Mouse (Mus musculus): Measurements from ENCODE around the gene Atp2c2. TPM values are rescaled to one million over a fixed set of nuclear protein-coding genes. Genes with fewer than 3 reads are reported as not detected.
A peak's percentile ranks its signal among the peaks of the same experiment; 100 is the strongest.

Atp2c2 gene
- total RNA-seq, 1 experiment from 2014 or later: not detected

DNA sequence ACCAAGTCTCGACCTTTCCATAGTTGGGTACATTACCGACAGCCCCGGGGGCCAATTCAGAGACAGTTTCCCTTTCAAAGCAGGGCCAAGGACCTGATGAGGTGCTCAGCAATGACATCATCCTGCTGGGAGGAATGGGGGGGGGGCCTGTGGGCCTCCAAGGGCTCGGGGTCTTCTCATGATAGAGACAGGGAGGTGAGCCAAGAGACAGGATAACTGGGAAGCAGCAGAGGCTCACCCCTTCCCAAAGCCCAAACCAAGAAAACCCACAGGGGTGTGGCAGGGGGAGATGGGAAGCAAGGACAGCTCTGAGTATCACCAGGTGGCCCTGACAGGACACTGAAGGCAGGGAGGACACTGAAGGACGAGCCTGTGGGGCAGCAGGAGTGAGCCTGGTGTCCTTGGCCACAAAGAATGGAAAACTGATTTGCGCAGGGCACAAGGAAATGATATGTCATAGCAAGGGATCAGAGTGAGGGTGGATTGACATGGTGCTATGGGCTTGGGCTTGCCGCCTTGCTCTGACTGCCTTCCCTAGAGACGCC is 28.6 kb downstream of the Atp2c2 start:
- no peak for ATAC-seq (replicated peaks in 1 of 2; ENCODE audit: insufficient read depth in 1 of 2, low FRiP score in 2 of 2, low TSS enrichment in 1 of 2, low read depth in 1 of 2, poor library complexity in 2 of 2, severe bottlenecking in 2 of 2)

DNA sequence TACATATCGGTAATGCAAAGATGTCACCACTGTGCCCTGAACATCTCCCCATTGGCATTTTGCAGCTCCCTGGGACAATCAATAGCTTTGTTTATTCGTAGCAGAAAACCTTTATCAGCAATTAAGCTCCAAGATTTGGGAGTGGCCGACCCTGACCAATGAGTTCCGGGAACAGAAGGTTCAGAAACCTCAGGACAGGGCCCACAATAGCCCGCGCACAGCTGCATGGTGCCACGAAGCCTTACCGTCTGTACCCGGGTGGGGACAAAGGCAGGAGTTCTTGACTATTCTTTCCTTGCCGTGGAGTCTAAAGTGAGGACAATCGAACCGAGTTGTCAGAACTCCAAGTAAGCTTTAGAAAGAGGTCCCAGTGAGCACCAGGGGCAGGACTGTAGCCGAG is 32.3 kb downstream of the Atp2c2 start:
- no peak for ATAC-seq (replicated peaks in 1 of 2; ENCODE audit: insufficient read depth in 1 of 2, low FRiP score in 2 of 2, low TSS enrichment in 1 of 2, low read depth in 1 of 2, poor library complexity in 2 of 2, severe bottlenecking in 2 of 2)

DNA sequence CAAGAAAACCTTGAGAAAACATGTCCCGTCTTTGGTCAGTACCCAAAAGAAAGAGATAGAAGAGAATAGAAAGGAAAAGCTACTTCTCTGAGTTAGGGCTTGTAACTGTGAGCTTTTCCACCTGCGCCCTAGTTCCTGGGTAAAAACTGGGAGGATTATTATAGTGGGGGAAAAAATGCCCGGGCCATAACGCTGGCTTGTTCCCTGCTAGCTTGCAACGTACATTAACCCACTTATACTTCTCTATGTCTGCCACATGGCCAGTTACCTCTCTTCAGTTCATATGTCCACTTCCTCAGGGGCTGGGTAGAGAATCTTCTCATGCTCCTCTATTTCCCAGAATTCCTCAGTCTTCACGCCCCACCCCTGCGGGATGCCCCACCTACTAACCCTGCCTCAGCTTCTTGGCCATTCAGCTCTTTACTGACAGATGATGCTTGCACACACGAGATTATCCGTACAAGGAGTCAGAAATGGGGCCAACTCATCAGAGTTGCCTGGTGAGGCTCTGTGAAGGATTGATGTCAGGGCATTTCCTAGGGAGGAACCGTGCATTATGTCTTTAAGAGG is 36.6 kb downstream of the Atp2c2 start:
- ATAC-seq (replicated peaks in 1 of 2; ENCODE audit: insufficient read depth in 1 of 2, low FRiP score in 2 of 2, low TSS enrichment in 1 of 2, low read depth in 1 of 2, poor library complexity in 2 of 2, severe bottlenecking in 2 of 2): no peak

DNA sequence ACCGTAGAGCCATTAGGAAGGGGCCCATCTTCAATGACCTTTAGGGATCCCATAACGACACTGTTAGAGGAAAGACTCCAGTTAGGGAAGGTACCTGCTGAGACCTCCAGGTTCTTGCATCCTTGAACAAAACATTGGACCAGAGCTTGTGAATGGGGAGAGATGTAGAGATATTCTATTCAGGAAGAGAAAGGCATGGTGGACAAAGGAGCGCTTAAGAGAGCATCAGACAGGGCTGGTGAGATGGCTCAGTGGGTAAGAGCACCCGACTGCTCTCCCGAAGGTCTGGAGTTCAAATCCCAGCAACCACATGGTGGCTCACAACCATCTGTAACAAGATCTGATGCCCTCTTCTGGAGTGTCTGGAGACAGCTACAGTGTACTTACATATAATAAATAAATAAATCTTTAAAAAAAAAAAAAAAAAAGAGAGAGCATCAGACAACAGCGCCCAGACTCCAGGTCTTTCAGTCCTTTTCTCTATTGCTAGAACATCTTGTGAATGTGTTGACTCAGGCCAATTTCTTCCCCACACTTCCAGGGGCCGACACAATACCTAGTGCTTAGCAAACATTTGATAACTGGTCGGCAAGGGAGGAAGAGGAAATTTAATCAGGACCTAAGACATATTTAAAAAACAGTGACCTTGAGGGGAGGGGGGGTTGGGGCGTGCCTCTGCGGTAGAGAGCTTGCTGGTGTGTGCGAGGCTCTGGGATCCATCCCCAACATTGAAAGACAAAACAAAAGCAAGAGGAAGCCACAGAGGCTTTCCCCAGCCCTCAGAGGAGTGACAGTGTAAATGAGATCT is 37.5 kb downstream of the Atp2c2 start:
- ATAC-seq (replicated peaks in 1 of 2; ENCODE audit: insufficient read depth in 1 of 2, low FRiP score in 2 of 2, low TSS enrichment in 1 of 2, low read depth in 1 of 2, poor library complexity in 2 of 2, severe bottlenecking in 2 of 2): no peak

DNA sequence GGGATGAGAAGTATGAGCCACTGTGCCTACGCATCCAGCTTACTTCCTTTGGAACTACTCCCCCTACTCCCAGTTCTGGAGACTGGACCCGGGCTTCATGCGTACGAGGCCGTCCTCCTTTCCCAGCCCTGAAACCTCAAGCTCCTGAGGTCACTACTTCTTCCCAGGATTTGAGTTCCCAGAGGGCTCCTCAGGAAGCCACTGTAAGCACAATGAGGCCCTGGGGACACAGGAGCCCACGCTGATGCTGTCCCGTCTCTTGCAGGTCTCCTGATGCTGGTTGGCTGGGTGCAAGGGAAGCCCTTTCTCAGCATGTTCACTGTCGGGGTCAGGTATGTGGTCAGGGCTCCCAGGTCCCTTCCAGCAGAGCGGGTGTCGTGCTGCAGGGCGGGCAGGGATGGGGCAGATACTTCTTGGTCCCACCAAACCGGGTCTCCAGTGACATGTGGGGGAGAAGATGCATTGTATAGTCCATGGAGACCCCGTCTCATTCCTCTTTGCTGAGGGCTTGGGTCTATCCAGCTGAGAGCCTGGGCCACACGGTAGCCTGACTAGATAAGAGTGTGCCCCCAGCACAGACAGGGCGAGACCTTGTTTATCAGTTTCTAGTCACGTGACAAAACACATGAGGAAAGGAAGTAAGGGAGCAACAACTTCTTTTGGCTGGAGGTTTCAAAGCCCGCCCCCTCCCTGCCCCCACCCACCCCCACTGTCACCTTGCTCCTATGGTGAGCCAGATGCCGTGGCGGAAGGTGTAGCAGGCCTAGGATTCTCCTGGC is 38.5 kb downstream of the Atp2c2 start:
- ATAC-seq (replicated peaks in 1 of 2; ENCODE audit: insufficient read depth in 1 of 2, low FRiP score in 2 of 2, low TSS enrichment in 1 of 2, low read depth in 1 of 2, poor library complexity in 2 of 2, severe bottlenecking in 2 of 2): no peak

DNA sequence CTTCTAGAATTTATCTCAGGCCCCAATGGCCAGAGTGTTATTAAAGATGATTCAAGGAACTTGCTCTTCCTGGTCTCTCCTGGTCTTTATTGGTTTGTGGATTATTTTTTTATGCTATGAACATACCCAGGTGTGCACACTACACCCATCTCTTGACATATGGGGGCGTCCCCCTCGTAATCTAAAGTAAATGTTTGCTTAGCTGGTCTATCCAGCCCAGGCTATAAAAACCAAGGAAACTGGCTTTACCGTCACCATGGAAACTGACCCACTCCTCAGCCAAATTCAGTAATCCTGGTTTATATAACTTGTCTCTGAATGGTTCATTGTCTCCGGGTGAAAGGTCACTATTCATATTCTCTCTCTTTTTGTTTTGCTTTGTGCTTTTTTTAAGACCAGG is 40.8 kb downstream of the Atp2c2 start:
- ATAC-seq (replicated peaks in 1 of 2; ENCODE audit: insufficient read depth in 1 of 2, low FRiP score in 2 of 2, low TSS enrichment in 1 of 2, low read depth in 1 of 2, poor library complexity in 2 of 2, severe bottlenecking in 2 of 2): no peak

DNA sequence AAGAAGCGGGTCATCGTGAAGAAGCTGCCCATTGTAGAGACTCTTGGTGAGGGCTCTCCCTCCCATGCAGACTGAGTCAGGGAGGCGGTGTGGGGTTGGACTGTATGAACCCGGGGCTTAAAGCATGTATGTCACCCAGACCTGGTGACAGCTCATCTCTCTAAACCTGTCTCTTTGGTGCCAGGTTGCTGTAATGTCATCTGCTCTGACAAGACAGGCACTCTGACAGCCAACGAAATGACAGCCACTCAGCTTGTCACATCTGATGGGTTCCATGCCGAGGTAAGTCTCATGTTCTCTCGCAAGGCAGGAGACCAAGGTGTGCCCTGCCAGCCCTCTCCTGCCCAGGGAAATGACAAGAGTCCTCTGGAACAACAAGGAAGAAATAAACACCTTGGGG is 42.6 kb downstream of the Atp2c2 start:
- ATAC-seq (replicated peaks in 1 of 2; ENCODE audit: insufficient read depth in 1 of 2, low FRiP score in 2 of 2, low TSS enrichment in 1 of 2, low read depth in 1 of 2, poor library complexity in 2 of 2, severe bottlenecking in 2 of 2): no peak

DNA sequence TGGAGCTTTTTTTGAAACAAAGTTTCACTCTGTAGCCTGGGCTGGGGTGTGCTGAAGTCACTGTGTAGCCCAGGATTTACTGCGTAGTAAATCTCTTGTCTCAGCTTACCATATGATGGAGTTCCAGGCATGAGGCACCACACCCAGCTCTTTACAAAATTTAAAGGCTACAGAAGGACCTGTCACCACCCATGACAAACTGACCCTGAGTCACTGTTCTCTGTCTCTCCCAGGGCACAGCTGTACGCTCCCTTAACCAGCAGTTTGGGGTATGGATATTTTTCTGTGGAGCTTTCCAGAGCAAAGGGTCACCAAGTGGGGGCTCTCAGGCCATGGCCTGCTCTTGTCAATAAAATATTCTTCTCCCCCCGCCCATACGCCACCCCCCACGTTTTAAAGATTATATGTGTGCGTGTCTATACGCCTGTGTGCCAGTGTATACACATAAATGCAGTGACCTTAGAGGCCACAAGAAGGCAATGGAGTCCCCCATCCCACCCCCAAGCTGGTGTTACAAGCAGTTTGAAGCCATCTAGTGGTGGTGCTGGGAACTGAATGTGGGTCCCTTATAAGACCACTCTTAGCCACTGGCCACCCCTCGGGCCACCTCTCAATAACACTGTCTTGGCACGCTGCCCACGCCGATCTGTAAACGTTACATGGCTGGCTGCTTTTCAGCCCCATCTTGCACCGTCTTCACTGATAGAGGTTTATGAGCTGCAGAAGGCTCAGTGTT is 43.6 kb downstream of the Atp2c2 start:
- ATAC-seq (replicated peaks in 1 of 2; ENCODE audit: insufficient read depth in 1 of 2, low FRiP score in 2 of 2, low TSS enrichment in 1 of 2, low read depth in 1 of 2, poor library complexity in 2 of 2, severe bottlenecking in 2 of 2): peak; percentile 60 to 63; a peak in 3 of 4 replicates

DNA sequence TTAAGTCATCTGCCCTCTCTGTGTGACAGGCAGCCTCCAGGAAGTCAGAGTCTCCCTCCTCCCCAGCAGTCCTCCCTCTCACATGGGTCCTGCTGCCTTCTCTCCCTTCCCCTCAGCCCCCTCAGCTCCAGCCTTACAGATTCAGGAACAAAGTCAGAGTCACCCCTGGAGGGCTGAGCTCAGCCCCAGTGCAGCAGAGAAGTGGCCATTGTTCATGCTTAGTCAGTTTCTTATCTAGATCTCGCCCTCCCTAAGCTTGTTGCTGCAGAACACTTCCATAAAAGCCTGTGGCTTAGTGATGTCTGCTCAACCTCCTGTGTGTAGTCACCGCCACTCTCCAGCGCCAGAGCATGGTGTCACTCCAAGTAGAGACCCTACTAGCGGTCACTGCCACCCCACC is 44.8 kb downstream of the Atp2c2 start:
- no peak for ATAC-seq (replicated peaks in 1 of 2; ENCODE audit: insufficient read depth in 1 of 2, low FRiP score in 2 of 2, low TSS enrichment in 1 of 2, low read depth in 1 of 2, poor library complexity in 2 of 2, severe bottlenecking in 2 of 2)

DNA sequence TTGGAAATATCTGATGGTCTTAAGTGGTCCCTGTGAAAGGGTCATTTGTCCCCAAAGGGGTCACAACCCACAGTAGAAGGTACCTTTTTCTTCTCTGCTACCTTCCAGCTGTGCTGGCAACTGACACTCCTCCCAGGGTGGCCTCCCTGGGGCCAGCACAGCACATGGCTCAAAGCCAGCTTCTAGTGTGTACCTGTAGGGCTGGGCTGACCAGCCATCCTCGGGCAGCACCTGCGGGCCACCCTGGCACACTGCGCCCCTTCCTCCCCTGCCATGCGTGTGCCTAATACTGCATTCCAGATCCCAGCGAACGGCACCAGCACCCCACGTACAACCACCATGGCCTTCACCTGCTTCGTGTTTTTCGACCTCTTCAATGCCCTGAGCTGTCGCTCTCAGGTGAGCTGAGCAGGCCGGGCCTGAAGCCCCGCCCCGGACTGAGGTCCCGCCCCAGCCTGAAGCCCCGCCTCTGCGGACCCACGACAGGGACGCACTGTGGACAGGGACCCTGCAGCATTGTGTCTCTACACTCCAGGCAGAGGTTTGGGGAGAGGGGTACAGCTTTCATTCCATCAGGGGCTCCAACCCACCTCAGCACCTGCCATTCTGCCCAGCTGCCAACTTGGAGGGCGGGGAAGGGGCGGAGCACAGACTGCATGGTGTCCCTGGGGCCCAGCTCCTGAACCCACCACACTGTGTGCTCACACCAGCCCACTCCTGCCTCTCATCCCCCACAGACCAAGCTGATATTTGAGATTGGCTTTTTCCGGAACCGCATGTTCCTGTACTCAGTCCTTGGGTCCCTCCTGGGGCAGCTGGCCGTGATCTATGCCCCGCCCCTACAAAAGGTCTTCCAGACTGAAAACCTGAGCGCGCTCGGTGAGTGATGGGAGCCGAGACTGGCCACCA is 55.7 kb downstream of the Atp2c2 start:
- peak; percentile 61 to 75 for ATAC-seq (replicated peaks in 1 of 2; ENCODE audit: insufficient read depth in 1 of 2, low FRiP score in 2 of 2, low TSS enrichment in 1 of 2, low read depth in 1 of 2, poor library complexity in 2 of 2, severe bottlenecking in 2 of 2)

DNA sequence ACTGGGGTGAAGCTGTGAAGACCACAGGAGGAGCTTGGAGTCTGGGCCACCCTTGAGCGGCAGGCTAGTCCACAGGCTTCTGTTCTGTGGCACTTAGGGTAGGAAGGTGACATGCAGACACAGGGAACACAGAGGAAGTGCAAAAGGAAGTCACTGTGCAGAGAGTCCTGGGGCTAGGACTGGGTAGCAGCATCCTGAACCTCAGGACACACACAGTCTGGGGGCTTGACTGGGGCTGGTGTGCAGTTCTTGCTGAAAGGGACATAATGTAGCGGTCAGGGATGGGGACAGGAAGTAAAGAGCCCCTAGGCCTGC is 56.3 kb downstream of the Atp2c2 start:
- peak; percentile 35 to 52; a peak in 2 of 4 replicates for ATAC-seq (replicated peaks in 1 of 2; ENCODE audit: insufficient read depth in 1 of 2, low FRiP score in 2 of 2, low TSS enrichment in 1 of 2, low read depth in 1 of 2, poor library complexity in 2 of 2, severe bottlenecking in 2 of 2)

DNA sequence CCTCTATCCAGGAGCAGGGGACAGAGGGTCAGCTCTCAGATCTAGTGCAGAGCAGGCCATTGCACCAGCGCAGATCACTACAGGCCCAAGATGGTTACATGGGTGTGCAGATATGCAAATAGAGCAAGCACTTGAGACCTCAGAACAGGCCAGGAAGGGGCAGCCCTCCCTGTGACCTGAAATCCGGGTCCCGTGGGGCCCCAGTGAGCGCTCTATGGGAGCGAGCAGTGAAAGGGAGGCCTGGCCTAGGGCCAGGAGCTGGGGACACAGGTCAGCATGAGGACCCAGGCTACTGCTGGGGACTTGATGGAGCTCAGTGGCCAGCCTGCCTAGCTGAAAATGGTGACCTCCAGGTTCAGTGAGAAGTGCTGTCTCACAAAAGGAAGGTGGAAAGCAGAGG is 56.7 kb downstream of the Atp2c2 start:
- no peak for ATAC-seq (replicated peaks in 1 of 2; ENCODE audit: insufficient read depth in 1 of 2, low FRiP score in 2 of 2, low TSS enrichment in 1 of 2, low read depth in 1 of 2, poor library complexity in 2 of 2, severe bottlenecking in 2 of 2)

DNA sequence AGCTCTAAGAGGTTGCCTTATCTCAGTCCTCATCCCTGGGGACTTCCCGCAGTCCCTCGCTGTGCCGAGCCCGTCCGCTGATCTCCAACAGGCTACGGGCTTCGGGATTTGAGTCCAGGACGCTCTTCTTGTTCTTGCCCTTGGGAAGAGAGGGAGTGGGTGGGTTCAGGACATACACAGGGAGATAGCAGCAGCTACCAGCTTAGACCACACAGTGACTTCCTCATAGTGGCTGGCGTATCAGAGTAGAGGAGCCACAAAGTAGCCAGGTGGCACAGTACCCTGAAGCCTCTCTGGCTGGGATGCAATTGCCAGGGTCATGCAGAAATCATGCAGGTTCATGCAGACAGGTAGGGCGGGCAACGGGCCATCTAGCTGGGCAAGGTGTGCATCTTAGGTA is 61.9 kb downstream of the Atp2c2 start:
- ATAC-seq (replicated peaks in 1 of 2; ENCODE audit: insufficient read depth in 1 of 2, low FRiP score in 2 of 2, low TSS enrichment in 1 of 2, low read depth in 1 of 2, poor library complexity in 2 of 2, severe bottlenecking in 2 of 2): no peak

DNA sequence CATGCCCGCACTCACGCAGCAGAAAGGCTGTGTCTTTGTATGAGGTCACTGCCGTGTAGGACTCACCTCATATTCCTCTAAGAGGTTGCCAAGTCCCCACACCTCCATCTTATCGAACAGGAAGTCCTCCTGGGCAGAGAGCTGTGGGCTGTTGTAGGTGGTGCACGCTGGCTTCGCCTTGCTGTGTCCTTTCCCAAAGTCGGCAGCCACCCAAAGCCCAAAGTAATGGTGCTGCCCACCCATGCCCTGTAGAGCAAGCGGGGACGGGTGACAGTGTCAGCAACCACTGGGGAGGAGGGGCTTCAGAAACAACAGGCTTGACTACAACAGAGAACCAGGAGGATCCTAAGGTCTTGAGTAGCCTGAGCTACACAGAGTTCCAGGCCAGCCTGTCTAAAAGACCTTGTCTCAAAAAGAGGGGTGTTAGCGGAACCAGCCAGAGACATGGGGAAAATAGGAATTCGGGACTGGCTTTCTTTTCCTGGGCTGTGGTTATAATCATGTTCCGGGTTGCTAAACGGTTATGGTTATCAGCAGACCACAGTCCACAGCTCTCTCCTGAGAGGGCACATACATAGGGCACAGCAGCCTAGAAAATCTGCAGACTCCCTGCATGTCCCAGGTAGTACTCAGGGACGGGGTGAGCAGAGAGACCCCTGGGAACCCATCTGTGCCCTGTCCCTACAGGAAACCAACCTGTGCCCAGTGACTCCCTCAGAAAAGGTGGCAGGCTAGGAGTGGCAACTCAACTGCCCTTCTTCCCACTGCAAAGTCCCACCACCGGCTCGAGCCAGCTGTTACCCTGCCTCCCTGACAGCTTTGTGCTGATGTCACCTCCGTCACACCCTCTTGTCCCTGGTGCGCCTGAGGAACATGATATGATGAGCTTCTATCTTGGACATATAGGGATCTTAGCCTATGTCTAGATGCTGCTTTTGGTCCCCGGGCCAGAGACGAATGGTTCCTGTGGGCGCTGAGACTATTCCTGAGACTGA is 62.7 kb downstream of the Atp2c2 start:
- peak in 1 of 2 experiments; percentile 14; a peak in 1 of 4 replicates for ATAC-seq (replicated peaks in 1 of 2; ENCODE audit: insufficient read depth in 1 of 2, low FRiP score in 2 of 2, low TSS enrichment in 1 of 2, low read depth in 1 of 2, poor library complexity in 2 of 2, severe bottlenecking in 2 of 2)

DNA sequence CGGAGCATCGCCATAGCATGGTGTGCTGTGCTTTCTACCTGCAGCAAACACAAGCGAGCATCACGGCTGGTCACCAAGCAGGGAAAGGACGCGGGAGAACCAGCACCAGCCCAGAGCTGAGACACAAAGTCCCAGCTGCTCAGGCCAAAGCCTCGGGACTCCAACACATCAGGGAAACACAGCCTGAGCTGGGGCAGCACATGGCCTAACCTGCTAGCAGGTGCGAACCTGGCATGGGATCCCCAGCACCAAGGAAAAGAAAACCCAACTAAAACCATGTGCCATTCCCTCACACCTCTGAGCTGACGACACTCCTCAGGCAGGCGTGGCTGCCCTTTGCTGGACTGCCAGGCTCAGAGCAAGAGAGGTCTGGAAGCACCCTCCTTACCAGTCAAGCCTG is 65.5 kb downstream of the Atp2c2 start:
- ATAC-seq (replicated peaks in 1 of 2; ENCODE audit: insufficient read depth in 1 of 2, low FRiP score in 2 of 2, low TSS enrichment in 1 of 2, low read depth in 1 of 2, poor library complexity in 2 of 2, severe bottlenecking in 2 of 2): no peak

Data from hematopoietic stem cell, adult 5-6 weeks (primary cell).